Mouse (Mus musculus) megakaryocyte, embryonic 14.5 days (primary cell): ENCODE measurements at regions not wholly inside any gene's neighbourhood (a gene's known extent, or its start where the extent isn't known, plus 50 kb on each side); places are given as distances from the start of the nearest gene placed in this dataset.

Source experiments
- H3K27me3 ChIP-seq: replicated peaks from 2 replicates; pipeline ENCODE3; 2012; ENCODE audit warnings: inconsistent platforms
- H3K36me3 ChIP-seq: replicated peaks from 2 replicates; pipeline ENCODE3; 2012; ENCODE audit warnings: low read length, inconsistent platforms, mixed read lengths
- H3K4me1 ChIP-seq: 2 replicates; pipeline ENCODE4 v1.6.1; 2012; ENCODE audit warnings: inconsistent platforms
- H3K4me3 ChIP-seq: replicated peaks from 2 replicates; pipeline ENCODE3; 2012; ENCODE audit warnings: moderate library complexity, mild to moderate bottlenecking, inconsistent platforms
- H3K9me3 ChIP-seq: 2 replicates; pipeline ENCODE4 v1.6.1; 2012; ENCODE audit warnings: inconsistent platforms
- FLI1 ChIP-seq: IDR thresholded peaks from 2 replicates; pipeline ENCODE4 v1.6.1; 2012; ENCODE audit warnings: low read length, inconsistent platforms, mixed read lengths
- GATA1 ChIP-seq: IDR thresholded peaks from 3 replicates; pipeline ENCODE4 v1.6.1; 2012; ENCODE audit warnings: mixed read lengths, low read length, inconsistent platforms, borderline replicate concordance

GRCm38 (mm10) chr5:51853456-51854124 lies 286.1 kb upstream of the Ppargc1a start:
- peak overlapping the region; percentile 85 for H3K4me3 ChIP-seq
- no peaks in the 10 kb centered on the region for H3K27me3 ChIP-seq
- no peaks in the 10 kb centered on the region for H3K36me3 ChIP-seq
- no peaks in the 10 kb centered on the region; the same call in 1 of the 2 replicates for H3K9me3 ChIP-seq
- H3K4me1 ChIP-seq, result no peaks in the 10 kb centered on the region
- TF ChIP-seq GATA1 (no peak), FLI1 (no peak)

GRCm38 (mm10) chr5:51850091-51850490 lies 282.6 kb upstream of the Ppargc1a start:
- no peak for TF ChIP-seq GATA1
- TF ChIP-seq FLI1, result no peak
- Histone ChIP-seq H3K27me3 (no peaks in the 10 kb centered on the region), H3K9me3 (no peaks in the 10 kb centered on the region; the same call in 1 of the 2 replicates), H3K4me1 (no peaks in the 10 kb centered on the region), H3K36me3 (no peaks in the 10 kb centered on the region), H3K4me3 (no peak overlapping the region)

GRCm38 (mm10) chr5:51849236-51849635 lies 281.7 kb upstream of the Ppargc1a start:
- Histone ChIP-seq H3K9me3 (no peaks in the 10 kb centered on the region; the same call in 1 of the 2 replicates), H3K27me3 (no peaks in the 10 kb centered on the region), H3K4me3 (no peak overlapping the region), H3K4me1 (no peaks in the 10 kb centered on the region), H3K36me3 (no peaks in the 10 kb centered on the region)
- TF ChIP-seq FLI1 (no peak), GATA1 (no peak)

GRCm38 (mm10) chr5:51842189-51842588 lies 274.7 kb upstream of the Ppargc1a start:
- H3K27me3 ChIP-seq, result no peaks in the 10 kb centered on the region
- H3K4me3 ChIP-seq, result no peak overlapping the region
- H3K4me1 ChIP-seq, result no peaks in the 10 kb centered on the region
- no peaks in the 10 kb centered on the region for H3K36me3 ChIP-seq
- no peak for TF ChIP-seq FLI1
- TF ChIP-seq GATA1, result no peak
- H3K9me3 ChIP-seq, result peaks cover 7% of the 10 kb centered on the region

GRCm38 (mm10) chr5:51841763-51842162 lies 274.2 kb upstream of the Ppargc1a start:
- Histone ChIP-seq H3K4me3 (no peak overlapping the region), H3K4me1 (no peaks in the 10 kb centered on the region), H3K27me3 (no peaks in the 10 kb centered on the region), H3K9me3 (peaks cover 7% of the 10 kb centered on the region), H3K36me3 (no peaks in the 10 kb centered on the region)
- TF ChIP-seq FLI1 (no peak), GATA1 (no peak)

GRCm38 (mm10) chr5:51840638-51841329 lies 273.3 kb upstream of the Ppargc1a start:
- H3K4me3 ChIP-seq, result no peak overlapping the region

GRCm38 (mm10) chr5:51839292-51839691 lies 271.8 kb upstream of the Ppargc1a start:
- Histone ChIP-seq H3K4me1 (no peaks in the 10 kb centered on the region), H3K9me3 (peaks cover 9% of the 10 kb centered on the region), H3K4me3 (no peak overlapping the region), H3K36me3 (no peaks in the 10 kb centered on the region), H3K27me3 (no peaks in the 10 kb centered on the region)
- TF ChIP-seq FLI1 (no peak), GATA1 (no peak)

More at GRCm38 (mm10) chr5:51840638-51841329, 273.3 kb upstream of the Ppargc1a start:
- Histone ChIP-seq H3K9me3 (peaks cover 7% of the 10 kb centered on the region), H3K27me3 (no peaks in the 10 kb centered on the region), H3K4me1 (no peaks in the 10 kb centered on the region), H3K36me3 (no peaks in the 10 kb centered on the region)
- TF ChIP-seq GATA1 (no peak), FLI1 (no peak)

- Histone ChIP-seq H3K27me3 (no peaks in the 10 kb centered on the region), H3K36me3 (no peaks in the 10 kb centered on the region), H3K4me1 (no peaks in the 10 kb centered on the region), H3K9me3 (peaks cover 26% of the 10 kb centered on the region), H3K4me3 (no peak overlapping the region)
- TF ChIP-seq GATA1 (no peak), FLI1 (no peak)
These were observed 263.0 kb upstream of the Ppargc1a start for GRCm38 (mm10) chr5:51830551-51830950.

- H3K36me3 ChIP-seq, result no peaks in the 10 kb centered on the region
- H3K4me1 ChIP-seq, result no peaks in the 10 kb centered on the region
- TF ChIP-seq GATA1, result no peak
- TF ChIP-seq FLI1, result no peak
These were observed 262.5 kb upstream of the Ppargc1a start for GRCm38 (mm10) chr5:51830015-51830414.

GRCm38 (mm10) chr5:51829606-51830005 lies 262.1 kb upstream of the Ppargc1a start:
- no peak overlapping the region for H3K4me3 ChIP-seq
- no peaks in the 10 kb centered on the region for H3K27me3 ChIP-seq
- H3K36me3 ChIP-seq, result no peaks in the 10 kb centered on the region
- H3K9me3 ChIP-seq, result peaks cover 30% of the 10 kb centered on the region
- TF ChIP-seq GATA1, result no peak
- TF ChIP-seq FLI1, result no peak
- no peaks in the 10 kb centered on the region for H3K4me1 ChIP-seq

More at GRCm38 (mm10) chr5:51830015-51830414, 262.5 kb upstream of the Ppargc1a start:
- Histone ChIP-seq H3K4me3 (no peak overlapping the region), H3K27me3 (no peaks in the 10 kb centered on the region), H3K9me3 (peaks cover 30% of the 10 kb centered on the region)
